Mouse (Mus musculus) CH12.LX (cell line): ENCODE data around the gene Gm5737. TPM values are rescaled to one million over a fixed set of nuclear protein-coding genes. Genes with fewer than 3 reads are reported as not detected.

Experiments used
- DNase-seq: peaks from one replicate; pipeline ENCODE4 v3.0.0-alpha.2; 2013; ENCODE audit errors: extremely low read depth
- H3K27ac ChIP-seq: 2 replicates; pipeline ENCODE4 v1.5.1; 2012; ENCODE audit warnings: low read depth, mild to moderate bottlenecking, control low read depth, moderate library complexity; ENCODE audit not compliant: insufficient read depth
- H3K27me3 ChIP-seq: replicated peaks from 2 replicates; pipeline ENCODE3; 2012; ENCODE audit warnings: inconsistent platforms
- H3K36me3 ChIP-seq, 2 experiments: replicated peaks in 1 of 2; 2 replicates each; pipeline versions ENCODE3 to v1.6.1; 2012; ENCODE audit warnings: inconsistent platforms in 1 of 2, low read length in 1 of 2, mild to moderate bottlenecking in 1 of 2, mixed read lengths in 1 of 2, moderate library complexity in 1 of 2; ENCODE audit not compliant: control insufficient read depth in 1 of 2, insufficient read depth in 1 of 2
- H3K4me1 ChIP-seq, 2 experiments: 2 replicates each; pipeline ENCODE4 v1.6.1; 2012; ENCODE audit warnings: inconsistent platforms in 1 of 2, moderate library complexity in 1 of 2; ENCODE audit not compliant: insufficient read depth in 2 of 2, control insufficient read depth in 1 of 2
- H3K4me2 ChIP-seq: 2 replicates; pipeline ENCODE4 v1.6.1; 2012; ENCODE audit warnings: low read depth, mild to moderate bottlenecking, control low read depth; ENCODE audit not compliant: poor library complexity, insufficient read depth, severe bottlenecking
- H3K4me3 ChIP-seq, 3 experiments: fragments of 150-350 bp in 1 of 3; sonication (generic) in 1 of 3; replicated peaks in 1 of 3; 2 replicates each; pipeline versions ENCODE3 to v1.5.1; 2011 to 2012; ENCODE audit warnings: low read depth in 2 of 3, low read length in 2 of 3, mild to moderate bottlenecking in 2 of 3, moderate library complexity in 2 of 3, control low read depth in 1 of 3, improper control_type of control experiment in 1 of 3, inconsistent platforms in 1 of 3, mixed read lengths in 1 of 3; ENCODE audit not compliant: poor library complexity in 1 of 3
- H3K79me2 ChIP-seq: replicated peaks from 2 replicates; pipeline ENCODE4 v1.6.1; 2012; ENCODE audit warnings: mild to moderate bottlenecking, moderate library complexity; ENCODE audit not compliant: control insufficient read depth, poor library complexity, insufficient read depth, severe bottlenecking; ENCODE audit errors: extremely low read depth
- H3K9ac ChIP-seq: 2 replicates; pipeline ENCODE4 v1.6.1; 2012; ENCODE audit warnings: low read depth, mild to moderate bottlenecking, control low read depth, moderate library complexity; ENCODE audit not compliant: insufficient read depth
- H3K9me3 ChIP-seq: replicated peaks from 2 replicates; pipeline ENCODE3; 2012; ENCODE audit warnings: low read length, inconsistent platforms, mixed read lengths
- BHLHE40 ChIP-seq: IDR thresholded peaks from 2 replicates; pipeline ENCODE4 v1.6.1; 2011; ENCODE audit warnings: mild to moderate bottlenecking, low read depth, low read length, improper control_type of control experiment
- CHD1 ChIP-seq: IDR thresholded peaks from 2 replicates; pipeline ENCODE4 v1.6.1; 2012; ENCODE audit warnings: low read depth, low read length, improper control_type of control experiment, inconsistent platforms
- CHD2 ChIP-seq: IDR thresholded peaks from 2 replicates; pipeline ENCODE4 v1.6.1; 2011; ENCODE audit warnings: low read length, improper control_type of control experiment
- ETS1 ChIP-seq: conservative IDR thresholded peaks from 2 replicates; pipeline ENCODE4 v1.6.1; 2012; ENCODE audit warnings: low read depth, mild to moderate bottlenecking, inconsistent platforms, low read length, improper control_type of control experiment, moderate library complexity
- GABPA ChIP-seq: IDR thresholded peaks from 2 replicates; pipeline ENCODE4 v1.6.1; 2012; ENCODE audit warnings: low read depth, low read length, improper control_type of control experiment, inconsistent platforms; ENCODE audit not compliant: insufficient replicate concordance
- IRF4 ChIP-seq: IDR thresholded peaks from 2 replicates; pipeline ENCODE4 v1.6.1; 2014; ENCODE audit warnings: low read depth, mild to moderate bottlenecking, inconsistent platforms, low read length, improper control_type of control experiment
- MAZ ChIP-seq: IDR thresholded peaks from 2 replicates; pipeline ENCODE4 v1.6.1; 2012; ENCODE audit warnings: low read depth, mild to moderate bottlenecking, inconsistent platforms, low read length, improper control_type of control experiment, moderate library complexity
- MYC ChIP-seq: IDR thresholded peaks from 2 replicates; pipeline ENCODE4 v1.6.1; 2011; ENCODE audit warnings: low read depth, mild to moderate bottlenecking, improper control_type of control experiment, low read length
- NELFE ChIP-seq: IDR thresholded peaks from 2 replicates; pipeline ENCODE4 v1.6.1; 2011; ENCODE audit warnings: low read depth, low read length, improper control_type of control experiment
- NRF1 ChIP-seq: IDR thresholded peaks from 2 replicates; pipeline ENCODE4 v1.6.1; 2014; ENCODE audit warnings: low read depth, mild to moderate bottlenecking, inconsistent platforms, low read length, improper control_type of control experiment, moderate library complexity
- POLR2A ChIP-seq: IDR thresholded peaks from 2 replicates; pipeline ENCODE4 v1.6.1; 2011; ENCODE audit warnings: low read depth, mild to moderate bottlenecking, improper control_type of control experiment, low read length
- POLR2AphosphoS2 ChIP-seq: IDR thresholded peaks from 2 replicates; pipeline ENCODE4 v1.6.1; 2011; ENCODE audit warnings: low read depth, low read length, improper control_type of control experiment
- SMC3 ChIP-seq: IDR thresholded peaks from 2 replicates; pipeline ENCODE4 v1.6.1; 2011; ENCODE audit warnings: low read depth, low read length, improper control_type of control experiment
- TBP ChIP-seq: conservative IDR thresholded peaks from 2 replicates; pipeline ENCODE4 v1.6.1; 2011; ENCODE audit warnings: low read depth, low read length, improper control_type of control experiment
- TCF12 ChIP-seq: IDR thresholded peaks from 2 replicates; pipeline ENCODE4 v1.6.1; 2014; ENCODE audit warnings: low read depth, mild to moderate bottlenecking, inconsistent platforms, low read length, improper control_type of control experiment
- UBTF ChIP-seq: IDR thresholded peaks from 2 replicates; pipeline ENCODE4 v1.6.1; 2012; ENCODE audit warnings: low read depth, mild to moderate bottlenecking, inconsistent platforms, low read length, improper control_type of control experiment, moderate library complexity
- ZC3H11A ChIP-seq: IDR thresholded peaks from 2 replicates; pipeline ENCODE4 v1.6.1; 2012; ENCODE audit warnings: low read depth, mild to moderate bottlenecking, inconsistent platforms, low read length, improper control_type of control experiment
- ZMIZ1 ChIP-seq: IDR thresholded peaks from 2 replicates; pipeline ENCODE4 v1.6.1; 2012; ENCODE audit warnings: low read depth, mild to moderate bottlenecking, inconsistent platforms, low read length, improper control_type of control experiment
- ZNF384 ChIP-seq: IDR thresholded peaks from 2 replicates; pipeline ENCODE4 v1.6.1; 2012; ENCODE audit warnings: low read depth, low read length, improper control_type of control experiment, inconsistent platforms
- dilution Hi-C: fragments of 300-500 bp; cut with MboI; formaldehyde crosslinking; loops from 2 replicates; pipeline ENCODE4 v1.14.3; 2020; ENCODE audit warnings: low sequenced_read_pairs; ENCODE audit not compliant: extremely low pct_unique_long_range_greater_than_20kb, extremely low pct_ligation_motif_present
- in situ Hi-C: fragments of 300-500 bp; cut with MboI; formaldehyde crosslinking; loops from 3 replicates; pipeline ENCODE4 v1.14.3; 2019; ENCODE audit warnings: low sequenced_read_pairs, low pct_ligation_motif_present, low pct_unique_long_range_greater_than_20kb, mixed read lengths
- polyA plus RNA-seq: library from polyadenylated mRNA; unstranded; fragments of >175 nt; gene quantifications from 2 replicates; pipeline ENCODE4 v1.2.1, GENCODE M21; 2012; ENCODE audit warnings: low read depth; ENCODE audit not compliant: insufficient read length
- total RNA-seq, 2 experiments: library from RNA; depleted of rRNA; stranded (reverse); fragments of 300-350 nt in 1 of 2; fragments of >200 nt in 1 of 2; gene quantifications; 2 replicates each; pipeline ENCODE4 v1.2.3; 2012 to 2014

The Gm5737 gene
- total and polyA plus RNA-seq, 3 experiments, result not detected

GRCm38 (mm10) chr7:120870431-120871008 lies 58.4 kb downstream of the Gm5737 start:
- Histone ChIP-seq H3K4me2 (no peak overlapping the region), H3K36me3 (peaks cover 0 to 12% of the 10 kb centered on the region in 2 experiments), H3K9ac (no peak overlapping the region), H3K4me1 (peaks cover 5 to 32% of the 10 kb centered on the region in 2 experiments; a peak in 3 of 4 replicates), H3K4me3 (no peak overlapping the region), H3K27ac (no peak overlapping the region), H3K79me2 (no peaks in the 10 kb centered on the region), H3K27me3 (no peaks in the 10 kb centered on the region), H3K9me3 (no peaks in the 10 kb centered on the region)
- DNase-seq, result no peak
- in situ Hi-C loops (no loop called here), dilution Hi-C loops (no loop called here)
- TF ChIP-seq NRF1, result no peak
- no peak for TF ChIP-seq ZC3H11A

- Histone ChIP-seq H3K9ac (no peak overlapping the region), H3K4me3 (no peak overlapping the region), H3K79me2 (no peaks in the 10 kb centered on the region), H3K4me2 (no peak overlapping the region), H3K36me3 (peaks cover 0 to 15% of the 10 kb centered on the region in 2 experiments), H3K27ac (no peak overlapping the region), H3K9me3 (no peaks in the 10 kb centered on the region), H3K27me3 (no peaks in the 10 kb centered on the region), H3K4me1 (peaks cover 5 to 23% of the 10 kb centered on the region in 2 experiments; a peak in 3 of 4 replicates)
- no peak for DNase-seq
- TF ChIP-seq ZC3H11A, result no peak
- dilution Hi-C loops (no loop called here), in situ Hi-C loops (no loop called here)
These were observed 60.9 kb downstream of the Gm5737 start for GRCm38 (mm10) chr7:120873083-120873482.

GRCm38 (mm10) chr7:120874021-120874420 lies 61.9 kb downstream of the Gm5737 start:
- H3K27me3 ChIP-seq, result no peaks in the 10 kb centered on the region
- in situ Hi-C loops, result no loop called here
- H3K9me3 ChIP-seq, result no peaks in the 10 kb centered on the region
- no peak for DNase-seq
- H3K36me3 ChIP-seq, result peaks cover 0 to 18% of the 10 kb centered on the region in 2 experiments
- H3K79me2 ChIP-seq, result no peaks in the 10 kb centered on the region
- no peak overlapping the region for H3K4me2 ChIP-seq
- TF ChIP-seq POLR2A (no peak), MAZ (no peak), ZMIZ1 (no peak), MYC (no peak), GABPA (no peak), CHD2 (no peak), NELFE (no peak), ZNF384 (no peak), SMC3 (no peak), UBTF (no peak), BHLHE40 (no peak), TCF12 (no peak), ETS1 (no peak), IRF4 (no peak), ZC3H11A (no peak), POLR2AphosphoS2 (no peak), TBP (no peak), CHD1 (no peak)
- H3K9ac ChIP-seq, result no peak overlapping the region
- H3K27ac ChIP-seq, result no peak overlapping the region
- dilution Hi-C loops, result no loop called here
- peaks cover 3 to 13% of the 10 kb centered on the region in 2 experiments; a peak in 2 of 4 replicates for H3K4me1 ChIP-seq
- no peak overlapping the region for H3K4me3 ChIP-seq
